Mouse (Mus musculus) bone marrow, adult 2 months (tissue): Measurements from ENCODE around the gene Cdyl.

Experiments used
- CTCF ChIP-seq: fragments of 200-500 bp; IDR thresholded peaks from 2 replicates; pipeline ENCODE4 v1.5.1; 2011; ENCODE audit warnings: low read length, control low read depth; ENCODE audit not compliant: control insufficient read depth, insufficient read depth
- POLR2A ChIP-seq: fragments of 200-500 bp; IDR thresholded peaks from 2 replicates; pipeline ENCODE4 v1.6.1; 2011; ENCODE audit warnings: low read depth, mild to moderate bottlenecking, control low read depth, low read length, borderline replicate concordance; ENCODE audit not compliant: control insufficient read depth

GRCm38 (mm10) chr13:35807525-35807924 is 147.9 kb downstream of the Cdyl start:
- TF ChIP-seq CTCF = no peak
- no peak for TF ChIP-seq POLR2A
